Mouse (Mus musculus) C2C12 (cell line): ENCODE results near the gene Bbs7. TPM values are rescaled to one million over a fixed set of nuclear protein-coding genes. Genes with fewer than 3 reads are reported as not detected.

Experiments
- H3K27me3 ChIP-seq: one replicate; pipeline ENCODE4 v1.6.1; 2011; ENCODE audit not compliant: control insufficient read depth, insufficient read depth, insufficient read length
- H3K36me3 ChIP-seq: one replicate; pipeline ENCODE4 v1.6.1; 2011; ENCODE audit not compliant: control insufficient read depth, insufficient read depth
- H3K4me3 ChIP-seq: one replicate; pipeline ENCODE4 v1.5.1; 2011; ENCODE audit warnings: mild to moderate bottlenecking, control low read depth; ENCODE audit not compliant: poor library complexity, insufficient read depth, severe bottlenecking
- H3K79me2 ChIP-seq: one replicate; pipeline ENCODE4 v1.6.1; 2011; ENCODE audit not compliant: control insufficient read depth, insufficient read depth
- H3K79me3 ChIP-seq: one replicate; pipeline ENCODE4 v1.6.1; 2011; ENCODE audit warnings: low read depth, control low read depth
- H3ac ChIP-seq: one replicate; pipeline ENCODE3; 2011; ENCODE audit warnings: low read depth; ENCODE audit not compliant: control insufficient read depth, insufficient read length
- CEBPB ChIP-seq: IDR thresholded peaks from one replicate; pipeline ENCODE4 v1.6.1; 2011; ENCODE audit warnings: low read depth, mild to moderate bottlenecking, control low read depth, moderate library complexity
- CTCF ChIP-seq: IDR thresholded peaks from one replicate; pipeline ENCODE4 v1.5.1; 2011; ENCODE audit not compliant: control insufficient read depth, insufficient read depth, insufficient read length
- FOSL1 ChIP-seq: IDR thresholded peaks from one replicate; pipeline ENCODE4 v1.8.0; 2011; ENCODE audit warnings: mild to moderate bottlenecking, low read length; ENCODE audit not compliant: poor library complexity, insufficient read depth, severe bottlenecking
- MAX ChIP-seq: IDR thresholded peaks from one replicate; pipeline ENCODE4 v1.6.1; 2011; ENCODE audit warnings: mild to moderate bottlenecking, control low read depth
- MYOD1 ChIP-seq: IDR thresholded peaks from one replicate; pipeline ENCODE4 v1.6.1; 2011; ENCODE audit warnings: low read depth; ENCODE audit not compliant: control insufficient read depth, insufficient read length
- MYOG ChIP-seq: IDR thresholded peaks from one replicate; pipeline ENCODE4 v1.6.1; 2011; ENCODE audit not compliant: control insufficient read depth, insufficient read length; ENCODE audit errors: extremely low read depth
- USF1 ChIP-seq: IDR thresholded peaks from one replicate; pipeline ENCODE4 v1.6.1; 2011; ENCODE audit warnings: low read depth, mild to moderate bottlenecking, control low read depth, moderate library complexity
- polyA plus RNA-seq: library from polyadenylated mRNA; unstranded; fragments of >200 nt; fragmentation: generic; extraction: Trizol; gene quantifications from one replicate; pipeline ENCODE4 v1.2.1, GENCODE M21; 2012; ENCODE audit warnings: missing spikeins

Bbs7 gene
- polyA plus RNA-seq, 1 experiment = 1.8 TPM

GRCm38 (mm10) chr3:36635449-36635848 lies 22.2 kb upstream of the Bbs7 start:
- H3K27me3 ChIP-seq = no peaks in the 10 kb centered on the region
- TF ChIP-seq CTCF (no peak), USF1 (no peak), MYOG (no peak), MAX (no peak), FOSL1 (no peak), CEBPB (no peak), MYOD1 (no peak)
- H3ac ChIP-seq = no peak overlapping the region
- no peaks in the 10 kb centered on the region for H3K79me2 ChIP-seq
- no peaks in the 10 kb centered on the region for H3K36me3 ChIP-seq
- no peak overlapping the region for H3K4me3 ChIP-seq
- H3K79me3 ChIP-seq = no peaks in the 10 kb centered on the region

GRCm38 (mm10) chr3:36626803-36627202 lies 13.5 kb upstream of the Bbs7 start:
- TF ChIP-seq CEBPB = no peak
- TF ChIP-seq FOSL1 = no peak
- TF ChIP-seq CTCF = no peak
- no peak for TF ChIP-seq MYOG
- TF ChIP-seq MAX = no peak
- no peak for TF ChIP-seq MYOD1
- no peak for TF ChIP-seq USF1
- Histone ChIP-seq H3K79me3 (no peaks in the 10 kb centered on the region), H3K27me3 (no peaks in the 10 kb centered on the region), H3K36me3 (no peaks in the 10 kb centered on the region), H3K79me2 (no peaks in the 10 kb centered on the region), H3K4me3 (no peak overlapping the region), H3ac (no peak overlapping the region)

GRCm38 (mm10) chr3:36618181-36618580 lies 4.9 kb upstream of the Bbs7 start:
- TF ChIP-seq USF1 (no peak), MYOD1 (no peak), CTCF (no peak), MYOG (no peak), CEBPB (no peak), FOSL1 (no peak), MAX (no peak)
- no peaks in the 10 kb centered on the region for H3K36me3 ChIP-seq
- no peak overlapping the region for H3K4me3 ChIP-seq
- no peaks in the 10 kb centered on the region for H3K79me2 ChIP-seq
- no peaks in the 10 kb centered on the region for H3K27me3 ChIP-seq
- H3K79me3 ChIP-seq = no peaks in the 10 kb centered on the region
- no peak overlapping the region for H3ac ChIP-seq

GRCm38 (mm10) chr3:36613908-36614255 lies 605 bp upstream of the Bbs7 start:
- no peak overlapping the region for H3K4me3 ChIP-seq
- TF ChIP-seq CTCF (no peak), MYOD1 (no peak), CEBPB (no peak), FOSL1 (no peak)

GRCm38 (mm10) chr3:36612687-36613086 lies 590 bp downstream of the Bbs7 start:
- Histone ChIP-seq H3K36me3 (no peaks in the 10 kb centered on the region), H3K4me3 (peak overlapping the region; percentile 37), H3K27me3 (no peaks in the 10 kb centered on the region), H3K79me3 (no peaks in the 10 kb centered on the region), H3ac (peak overlapping the region; percentile 77), H3K79me2 (no peaks in the 10 kb centered on the region)
- TF ChIP-seq CEBPB = no peak
- no peak for TF ChIP-seq USF1
- TF ChIP-seq CTCF = no peak
- no peak for TF ChIP-seq MYOG
- no peak for TF ChIP-seq MYOD1
- TF ChIP-seq FOSL1 = no peak
- TF ChIP-seq MAX = no peak

More at GRCm38 (mm10) chr3:36613908-36614255, 605 bp upstream of the Bbs7 start:
- Histone ChIP-seq H3K79me2 (no peaks in the 10 kb centered on the region), H3K36me3 (no peaks in the 10 kb centered on the region), H3ac (no peak overlapping the region), H3K79me3 (no peaks in the 10 kb centered on the region), H3K27me3 (no peaks in the 10 kb centered on the region)
